Mouse (Mus musculus): ENCODE measurements around the gene Hist3h2ba. TPM values are rescaled to one million over a fixed set of nuclear protein-coding genes. Genes with fewer than 3 reads are reported as not detected.

The Hist3h2ba gene
- polyA plus RNA-seq, 1 experiment = 5.1 TPM

DNA sequence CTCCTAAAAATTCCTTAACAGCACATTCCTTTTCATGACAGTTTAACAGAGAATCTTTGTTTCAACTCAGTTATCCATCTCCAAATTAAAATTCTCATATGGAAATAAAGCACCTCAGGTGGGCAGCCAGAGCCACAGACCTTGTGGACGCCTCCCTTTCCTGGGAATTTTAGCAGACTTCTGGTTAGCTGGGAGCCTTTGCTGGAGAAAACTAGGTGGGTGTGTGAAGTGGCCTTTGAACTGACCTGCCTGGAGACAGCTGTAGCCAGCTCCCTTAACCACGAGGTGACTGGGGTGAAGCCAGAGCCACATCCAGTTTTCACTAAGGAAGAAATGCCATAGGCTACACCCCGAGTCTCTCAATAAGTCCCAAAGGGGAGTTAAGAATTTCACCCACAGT, 19.1 kb upstream of the Hist3h2ba start:
- Histone ChIP-seq H3K4me3 (replicated peaks) (no peak overlapping the region), H3K27me3 (ENCODE audit: control insufficient read depth) (no peaks in the 10 kb centered on the region), H3K9me3 (ENCODE audit: control insufficient read depth, low read length) (no peaks in the 10 kb centered on the region), H3K4me1 (ENCODE audit: control insufficient read depth) (peaks cover 54% of the 10 kb centered on the region), H3K36me3 (ENCODE audit: control insufficient read depth) (peaks cover 57% of the 10 kb centered on the region)
- TF ChIP-seq TAL1 (IDR thresholded peaks at IDR 0.05; ENCODE audit: low read length) = no peak
- no peak for TF ChIP-seq GATA1 (IDR thresholded peaks at IDR 0.05; ENCODE audit: low read length)

DNA sequence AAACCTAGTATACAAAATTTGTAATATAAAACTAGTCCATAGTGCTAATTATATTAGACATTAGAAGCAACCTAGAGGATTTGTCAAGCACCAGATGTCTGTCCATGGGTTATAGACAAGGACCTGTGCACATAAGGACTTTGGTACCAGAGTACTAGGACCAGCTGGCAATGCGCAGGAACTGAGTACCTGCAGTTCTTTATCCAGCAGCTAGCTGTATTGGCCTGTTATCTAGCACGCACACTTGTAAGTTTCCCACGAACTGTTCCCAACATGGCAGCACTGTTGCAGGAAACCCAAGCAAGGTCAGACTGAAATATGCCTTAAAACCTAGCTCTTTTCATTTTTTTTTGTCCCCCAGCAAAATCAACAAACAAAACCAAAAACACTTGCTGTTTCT, 18.5 kb upstream of the Hist3h2ba start:
- TF ChIP-seq TAL1 (IDR thresholded peaks at IDR 0.05; ENCODE audit: low read length) = no peak
- 0 out of 2 replicates have a peak, but pooled peaks have one; percentile 12 for TF ChIP-seq GATA1 (IDR thresholded peaks at IDR 0.05; ENCODE audit: low read length)
- H3K36me3 ChIP-seq (ENCODE audit: control insufficient read depth) = peaks cover 56% of the 10 kb centered on the region
- H3K27me3 ChIP-seq (ENCODE audit: control insufficient read depth) = no peaks in the 10 kb centered on the region
- H3K9me3 ChIP-seq (ENCODE audit: control insufficient read depth, low read length) = no peaks in the 10 kb centered on the region
- peaks cover 55% of the 10 kb centered on the region for H3K4me1 ChIP-seq (ENCODE audit: control insufficient read depth)
- H3K4me3 ChIP-seq (replicated peaks) = no peak overlapping the region

DNA sequence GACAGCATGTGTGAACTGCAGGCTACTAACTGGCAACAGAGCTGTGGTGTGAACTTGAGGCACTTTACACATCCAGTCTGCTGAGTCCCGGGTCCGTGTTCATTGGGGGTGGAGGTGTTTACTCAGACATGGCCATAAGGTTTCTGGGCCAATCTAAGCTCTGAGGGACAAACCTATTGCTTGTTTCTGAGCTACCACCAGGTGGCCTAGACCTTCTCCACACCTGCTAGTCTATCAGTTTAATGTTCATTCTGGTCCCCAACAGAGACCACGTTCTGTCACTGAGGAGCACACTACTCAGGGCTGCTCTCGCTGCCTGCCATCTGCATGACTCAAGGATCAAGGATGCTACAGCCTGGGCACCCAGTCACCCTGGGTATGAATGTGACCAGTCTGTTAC, 17.1 kb upstream of the Hist3h2ba start:
- TF ChIP-seq TAL1 (IDR thresholded peaks at IDR 0.05; ENCODE audit: low read length) (no peak), GATA1 (IDR thresholded peaks at IDR 0.05; ENCODE audit: low read length) (no peak)
- Histone ChIP-seq H3K4me3 (replicated peaks) (no peak overlapping the region), H3K4me1 (ENCODE audit: control insufficient read depth) (peaks cover 64% of the 10 kb centered on the region), H3K27me3 (ENCODE audit: control insufficient read depth) (no peaks in the 10 kb centered on the region), H3K9me3 (ENCODE audit: control insufficient read depth, low read length) (no peaks in the 10 kb centered on the region), H3K36me3 (ENCODE audit: control insufficient read depth) (peaks cover 64% of the 10 kb centered on the region)

DNA sequence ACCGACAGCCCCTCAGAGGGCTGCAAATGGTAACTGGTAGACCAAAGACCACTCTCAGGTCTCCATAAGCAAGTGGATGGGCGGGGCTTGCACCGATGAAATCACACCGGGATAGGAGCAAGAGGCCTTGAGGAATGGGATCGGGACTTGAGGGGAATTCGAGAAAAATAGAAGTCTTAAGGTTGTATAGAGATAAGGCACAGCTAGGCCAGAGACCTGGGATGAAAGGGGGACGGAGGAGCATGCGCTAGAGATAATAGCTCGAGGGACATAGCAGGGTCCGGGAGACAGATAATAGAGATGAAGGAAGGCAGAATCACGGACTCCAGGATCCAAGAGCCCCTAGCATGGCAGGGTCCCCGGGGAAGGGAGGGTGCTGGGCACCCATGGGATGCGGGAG, 10.8 kb upstream of the Hist3h2ba start:
- H3K9me3 ChIP-seq (ENCODE audit: control insufficient read depth, low read length) = 0 out of 2 replicates have a peak, but pooled peaks cover 2% of the 10 kb centered on the region
- H3K36me3 ChIP-seq (ENCODE audit: control insufficient read depth) = peaks cover 45% of the 10 kb centered on the region
- peak overlapping the region; percentile 83 for H3K4me3 ChIP-seq (replicated peaks)
- TF ChIP-seq GATA1 (IDR thresholded peaks at IDR 0.05; ENCODE audit: low read length) = no peak
- no peak for TF ChIP-seq TAL1 (IDR thresholded peaks at IDR 0.05; ENCODE audit: low read length)
- peaks cover 19% of the 10 kb centered on the region for H3K27me3 ChIP-seq (ENCODE audit: control insufficient read depth)
- peaks cover 41% of the 10 kb centered on the region for H3K4me1 ChIP-seq (ENCODE audit: control insufficient read depth)

DNA sequence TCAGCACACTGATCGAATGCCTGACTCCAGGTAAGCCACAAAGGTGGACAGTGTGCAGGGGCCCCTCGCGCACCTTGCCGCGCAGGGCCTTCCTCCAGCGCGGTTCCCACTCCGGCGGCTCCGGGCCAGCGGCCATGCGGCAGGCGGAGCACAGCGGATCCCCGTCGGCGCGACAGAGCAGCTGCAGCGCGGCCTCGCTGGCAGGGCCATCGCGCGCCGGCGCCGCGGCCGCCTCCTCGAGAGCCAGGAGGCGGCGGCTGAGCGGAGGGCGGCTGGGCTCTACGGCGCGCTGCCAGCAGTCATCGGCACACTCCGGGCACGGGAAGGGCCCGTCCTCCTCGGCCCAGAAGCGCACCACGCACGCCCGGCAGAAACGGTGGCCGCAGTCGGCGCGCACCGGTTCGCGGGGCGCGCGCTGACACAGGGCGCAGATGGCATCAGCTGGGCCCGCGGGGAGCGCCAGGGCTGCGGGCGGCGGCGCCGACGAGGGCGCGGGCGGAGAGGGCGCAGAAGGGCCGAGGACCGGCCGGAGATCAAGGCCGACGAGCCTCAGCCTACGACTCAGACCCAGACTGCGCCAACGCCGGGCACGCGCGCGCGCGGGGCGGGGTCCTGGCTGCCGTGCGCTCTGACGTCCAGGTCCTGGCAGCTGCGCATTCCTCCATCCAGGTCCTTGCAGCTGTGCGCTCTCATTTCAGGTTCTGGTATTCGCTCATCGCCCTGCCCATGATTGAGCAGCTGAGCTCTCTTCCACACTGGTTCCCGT, 10.2 kb upstream of the Hist3h2ba start, which contains the start of gene Rnf187:
Gene Rnf187, minus strand, starts transcription at position 595 of the 766 bp plus-strand sequence.
- 0 out of 2 replicates have a peak, but pooled peaks cover 2% of the 10 kb centered on the region for H3K9me3 ChIP-seq (ENCODE audit: control insufficient read depth, low read length)
- H3K36me3 ChIP-seq (ENCODE audit: control insufficient read depth) = peaks cover 39% of the 10 kb centered on the region
- H3K27me3 ChIP-seq (ENCODE audit: control insufficient read depth) = peaks cover 25% of the 10 kb centered on the region
- peak within 1 kb of the TSS; percentile 83 for H3K4me3 ChIP-seq (replicated peaks)
- TF ChIP-seq TAL1 (IDR thresholded peaks at IDR 0.05; ENCODE audit: low read length) = no peak
- TF ChIP-seq GATA1 (IDR thresholded peaks at IDR 0.05; ENCODE audit: low read length) = no peak
- H3K4me1 ChIP-seq (ENCODE audit: control insufficient read depth) = peaks cover 41% of the 10 kb centered on the region

DNA sequence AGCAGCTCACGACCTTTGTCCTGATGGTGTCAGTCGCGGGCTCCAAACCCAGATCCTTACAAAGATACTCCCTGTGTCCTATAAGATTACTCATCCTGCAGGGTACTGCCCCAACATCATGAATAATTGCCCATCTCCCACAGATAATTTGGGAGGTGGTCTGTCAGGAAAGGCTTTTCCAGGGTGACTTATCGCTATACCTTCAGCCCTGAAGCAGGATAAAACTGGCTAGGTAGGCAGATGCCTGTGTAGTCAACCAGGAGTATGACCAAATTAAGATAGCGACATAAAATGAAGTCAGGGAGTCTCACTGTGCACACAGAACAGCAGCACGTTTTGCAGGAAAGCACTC, 9.7 kb upstream of the Hist3h2ba start:
- Histone ChIP-seq H3K9me3 (ENCODE audit: control insufficient read depth, low read length) (0 out of 2 replicates have a peak, but pooled peaks cover 2% of the 10 kb centered on the region), H3K4me3 (replicated peaks) (peak overlapping the region; percentile 83), H3K4me1 (ENCODE audit: control insufficient read depth) (peaks cover 41% of the 10 kb centered on the region), H3K36me3 (ENCODE audit: control insufficient read depth) (peaks cover 34% of the 10 kb centered on the region), H3K27me3 (ENCODE audit: control insufficient read depth) (peaks cover 31% of the 10 kb centered on the region)
- no peak for TF ChIP-seq GATA1 (IDR thresholded peaks at IDR 0.05; ENCODE audit: low read length)
- no peak for TF ChIP-seq TAL1 (IDR thresholded peaks at IDR 0.05; ENCODE audit: low read length)

DNA sequence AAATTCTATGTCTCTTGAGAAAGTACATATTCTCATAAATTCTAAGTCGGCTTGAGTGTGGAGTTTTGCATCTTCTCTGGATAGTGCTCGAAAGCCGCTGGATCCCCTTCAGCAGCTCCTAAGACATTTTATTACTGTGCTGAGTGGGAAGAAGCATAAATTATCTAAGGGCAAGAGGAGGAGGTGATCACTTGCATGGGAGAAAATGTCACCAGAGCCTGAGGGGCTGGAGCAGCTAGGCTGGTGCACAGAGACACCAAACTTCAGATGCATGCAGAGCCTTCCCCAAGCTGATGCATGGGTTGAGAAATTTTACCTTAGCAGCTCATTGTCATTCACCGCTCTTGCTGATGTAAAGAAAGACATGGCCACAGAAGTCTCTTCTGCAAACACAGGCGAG, 4.6 kb upstream of the Hist3h2ba start:
- Histone ChIP-seq H3K4me1 (ENCODE audit: control insufficient read depth) (peaks cover 21% of the 10 kb centered on the region), H3K27me3 (ENCODE audit: control insufficient read depth) (peaks cover 82% of the 10 kb centered on the region)

DNA sequence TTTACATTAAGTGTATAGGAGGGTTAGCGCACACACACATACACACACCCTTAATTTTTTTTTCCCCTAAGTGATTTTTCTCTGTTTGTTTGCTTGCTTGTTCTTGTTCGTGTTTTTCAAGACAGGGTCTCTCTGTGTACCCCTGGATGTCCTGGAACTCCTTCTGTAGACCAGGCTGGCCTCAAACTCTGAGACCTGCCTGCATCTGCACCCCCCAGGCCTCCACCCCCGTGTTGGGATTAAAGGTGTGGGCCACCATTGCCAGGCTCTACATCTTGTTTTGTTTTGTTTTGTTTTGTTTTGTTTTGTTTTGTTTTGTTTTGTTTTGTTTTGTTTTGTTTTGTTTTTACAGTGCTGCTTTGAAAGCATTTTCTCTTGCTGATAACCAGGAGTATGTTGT, 1.4 kb upstream of the Hist3h2ba start:
- Histone ChIP-seq H3K4me3 (replicated peaks) (no peak overlapping the region), H3K36me3 (ENCODE audit: control insufficient read depth) (no peaks in the 10 kb centered on the region), H3K4me1 (ENCODE audit: control insufficient read depth) (peaks cover 21% of the 10 kb centered on the region), H3K9me3 (ENCODE audit: control insufficient read depth, low read length) (0 out of 2 replicates have a peak, but pooled peaks cover 2% of the 10 kb centered on the region), H3K27me3 (ENCODE audit: control insufficient read depth) (peaks cover 98% of the 10 kb centered on the region)
- TF ChIP-seq TAL1 (IDR thresholded peaks at IDR 0.05; ENCODE audit: low read length) (no peak), GATA1 (IDR thresholded peaks at IDR 0.05; ENCODE audit: low read length) (no peak)

More for the DNA sequence above, 4.6 kb upstream of the Hist3h2ba start:
- no peak for TF ChIP-seq TAL1 (IDR thresholded peaks at IDR 0.05; ENCODE audit: low read length)
- TF ChIP-seq GATA1 (IDR thresholded peaks at IDR 0.05; ENCODE audit: low read length) = no peak
- H3K9me3 ChIP-seq (ENCODE audit: control insufficient read depth, low read length) = 0 out of 2 replicates have a peak, but pooled peaks cover 4% of the 10 kb centered on the region
- H3K4me3 ChIP-seq (replicated peaks) = no peak overlapping the region
- H3K36me3 ChIP-seq (ENCODE audit: control insufficient read depth) = no peaks in the 10 kb centered on the region

DNA sequence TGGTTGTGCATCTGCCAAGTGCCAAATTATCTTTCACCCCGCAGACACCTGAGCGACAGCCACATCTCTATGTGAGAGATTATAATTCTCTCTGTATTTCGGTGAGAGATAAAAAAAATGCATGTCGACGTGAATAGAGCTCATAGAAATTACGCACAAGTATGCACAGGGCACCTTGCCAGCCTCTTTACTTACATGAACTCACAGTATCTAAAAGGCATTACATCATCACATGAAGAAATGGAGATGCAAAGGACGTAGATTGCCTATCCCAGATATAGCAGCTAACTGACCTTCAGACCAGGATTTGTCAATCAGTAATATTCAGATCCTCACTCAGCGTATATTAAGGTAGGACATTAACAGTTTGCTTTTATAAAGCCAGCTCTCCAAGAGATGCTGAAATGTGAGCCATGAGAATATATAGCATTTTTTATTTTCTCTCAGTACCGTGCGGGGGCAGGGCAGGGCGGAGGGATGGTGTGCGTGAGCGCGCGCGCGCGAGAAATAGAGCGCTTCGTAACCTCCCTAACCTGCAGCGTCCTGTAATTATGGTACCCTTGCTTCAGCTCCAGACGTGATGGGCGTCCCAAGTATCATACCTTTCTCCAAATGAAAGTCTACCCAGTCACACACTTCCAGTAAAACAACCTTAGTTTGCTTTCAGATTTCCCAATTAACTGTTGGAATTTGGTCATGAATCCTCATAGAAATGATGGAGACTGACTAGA, 757 bp upstream of the Hist3h2ba start:
- Histone ChIP-seq H3K4me1 (ENCODE audit: control insufficient read depth) (peaks cover 24% of the 10 kb centered on the region), H3K36me3 (ENCODE audit: control insufficient read depth) (no peaks in the 10 kb centered on the region), H3K9me3 (ENCODE audit: control insufficient read depth, low read length) (0 out of 2 replicates have a peak, but pooled peaks cover 2% of the 10 kb centered on the region), H3K27me3 (ENCODE audit: control insufficient read depth) (peaks cover 98% of the 10 kb centered on the region), H3K4me3 (replicated peaks) (peak overlapping the region; percentile 63)
- TF ChIP-seq TAL1 (IDR thresholded peaks at IDR 0.05; ENCODE audit: low read length) (no peak), GATA1 (IDR thresholded peaks at IDR 0.05; ENCODE audit: low read length) (no peak)

Measured in erythroblast, embryonic 14.5 days (primary cell).